Mouse (Mus musculus): ENCODE data around the gene Lcp2. TPM values are rescaled to one million over a fixed set of nuclear protein-coding genes. Genes with fewer than 3 reads are reported as not detected.

Gene Lcp2
- 100 to 1,000 TPM; 461 to 468 TPM for polyA plus RNA-seq (2017; shearing (Covaris generic))

- peak; percentile 64 for ATAC-seq
Measured at GRCm38 (mm10) chr11:34046767-34047541, at the start of gene Lcp2. Gene Lcp2, plus strand, starts transcription at chr11:34046920.

- no peak for ATAC-seq
Measured at GRCm38 (mm10) chr11:33998244-33998643, 48.5 kb upstream of the Lcp2 start.

GRCm38 (mm10) chr11:34000416-34000815 is 46.3 kb upstream of the Lcp2 start:
- no peak for ATAC-seq

- peak; percentile 49 for ATAC-seq
Measured at GRCm38 (mm10) chr11:34001938-34002592, 44.7 kb upstream of the Lcp2 start.

- no peak for ATAC-seq
Measured at GRCm38 (mm10) chr11:34002593-34002965, 44.1 kb upstream of the Lcp2 start.

GRCm38 (mm10) chr11:34007616-34008015 is 39.1 kb upstream of the Lcp2 start:
- no peak for ATAC-seq

- no peak for ATAC-seq
Measured at GRCm38 (mm10) chr11:34008214-34008613, 38.5 kb upstream of the Lcp2 start.

- ATAC-seq: peak; percentile 43
Measured at GRCm38 (mm10) chr11:34008702-34009101, 38.0 kb upstream of the Lcp2 start.

GRCm38 (mm10) chr11:34009316-34010087 is 37.2 kb upstream of the Lcp2 start:
- ATAC-seq: peak; percentile 8

- ATAC-seq: peak; percentile 60
Measured at GRCm38 (mm10) chr11:34010133-34010858, 36.4 kb upstream of the Lcp2 start.

- ATAC-seq: peak; percentile 70
Measured at GRCm38 (mm10) chr11:34010859-34011172, 35.9 kb upstream of the Lcp2 start.

- no peak for ATAC-seq
Measured at GRCm38 (mm10) chr11:34012007-34012652, 34.6 kb upstream of the Lcp2 start.

GRCm38 (mm10) chr11:34025091-34025490 is 21.6 kb upstream of the Lcp2 start:
- no peak for ATAC-seq

- no peak for ATAC-seq
Measured at GRCm38 (mm10) chr11:34029658-34030057, 17.1 kb upstream of the Lcp2 start.

GRCm38 (mm10) chr11:34031015-34031805 is 15.5 kb upstream of the Lcp2 start:
- ATAC-seq: peak; percentile 65

GRCm38 (mm10) chr11:34034008-34034505 is 12.7 kb upstream of the Lcp2 start:
- ATAC-seq: peak; percentile 18

- no peak for ATAC-seq
Measured at GRCm38 (mm10) chr11:34034794-34035193, 11.9 kb upstream of the Lcp2 start.

- ATAC-seq: peak; percentile 93
Measured at GRCm38 (mm10) chr11:34035909-34036658, 10.6 kb upstream of the Lcp2 start.

- ATAC-seq: no peak
Measured at GRCm38 (mm10) chr11:34040061-34040460, 6.7 kb upstream of the Lcp2 start.

- ATAC-seq: peak; percentile 67
Measured at GRCm38 (mm10) chr11:34042808-34043207, 3.9 kb upstream of the Lcp2 start.

All from activated CD4-positive, CD25-positive, alpha-beta regulatory T cell, adult 4 months (primary cell).